Mouse (Mus musculus): ENCODE measurements around the gene Pakap.

The Pakap gene

DNA sequence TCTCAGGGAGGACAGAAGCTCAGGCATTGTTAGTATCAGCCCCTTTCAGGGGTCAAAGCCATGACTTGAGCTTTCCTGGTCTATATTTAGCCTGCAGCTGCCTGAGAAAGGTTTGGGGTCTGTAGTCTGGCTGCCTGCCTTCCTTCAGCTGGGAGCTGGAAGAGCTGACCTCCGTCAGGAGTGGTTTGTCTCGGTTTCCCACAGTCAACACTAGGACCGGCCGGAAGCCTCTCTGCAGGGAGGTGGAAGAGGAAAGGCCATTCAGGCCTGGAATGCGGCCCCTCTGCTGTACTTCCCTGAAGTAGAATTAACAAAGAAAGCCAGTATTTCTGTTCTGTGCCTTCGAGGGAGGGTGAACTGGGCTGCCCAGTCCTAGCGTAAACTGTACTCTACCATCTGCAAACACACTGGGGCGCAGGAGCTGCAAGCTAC, 279.0 kb downstream of the Pakap start:
- peak; percentile 47 for DNase-seq

DNA sequence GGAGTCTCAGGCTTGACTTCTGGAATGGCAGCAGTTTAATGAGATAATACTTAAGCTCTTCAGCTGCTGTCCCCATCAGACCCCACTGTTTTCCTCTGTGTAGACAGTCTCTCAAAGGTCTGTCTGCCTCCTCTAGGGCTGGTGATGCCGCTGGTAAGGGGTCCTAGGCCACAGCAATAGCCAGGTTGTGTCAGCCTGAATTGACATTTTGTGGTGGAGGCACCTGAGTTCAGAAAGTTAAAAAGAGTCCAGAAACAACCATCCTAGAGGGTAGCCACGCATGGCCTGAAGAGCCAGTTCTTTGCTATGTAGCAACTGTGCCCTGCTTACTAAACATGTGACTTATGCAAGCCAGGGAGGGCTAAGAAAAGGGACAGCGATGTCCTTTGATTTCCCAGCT, 279.7 kb downstream of the Pakap start:
- DNase-seq: no peak

DNA sequence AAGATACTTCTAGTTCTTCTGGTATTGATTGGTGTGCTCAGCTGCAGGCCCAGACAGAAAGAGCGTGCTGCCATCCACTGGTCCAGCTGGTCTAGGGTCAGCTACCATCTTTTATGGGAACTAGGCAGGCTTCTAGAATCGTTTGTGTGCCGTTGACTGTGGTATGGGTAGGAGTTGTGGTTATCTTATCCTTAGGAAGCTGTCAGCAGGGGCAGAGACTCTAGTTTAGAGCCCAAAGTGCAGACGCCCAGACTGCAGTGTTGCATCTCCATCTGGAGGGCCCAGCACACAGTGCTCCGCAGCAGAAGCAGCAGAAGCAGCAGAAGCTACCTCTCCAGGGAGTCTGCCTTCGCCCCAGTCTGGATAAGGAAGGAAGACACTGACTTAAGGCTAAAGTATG, 281.5 kb downstream of the Pakap start:
- no peak for DNase-seq

DNA sequence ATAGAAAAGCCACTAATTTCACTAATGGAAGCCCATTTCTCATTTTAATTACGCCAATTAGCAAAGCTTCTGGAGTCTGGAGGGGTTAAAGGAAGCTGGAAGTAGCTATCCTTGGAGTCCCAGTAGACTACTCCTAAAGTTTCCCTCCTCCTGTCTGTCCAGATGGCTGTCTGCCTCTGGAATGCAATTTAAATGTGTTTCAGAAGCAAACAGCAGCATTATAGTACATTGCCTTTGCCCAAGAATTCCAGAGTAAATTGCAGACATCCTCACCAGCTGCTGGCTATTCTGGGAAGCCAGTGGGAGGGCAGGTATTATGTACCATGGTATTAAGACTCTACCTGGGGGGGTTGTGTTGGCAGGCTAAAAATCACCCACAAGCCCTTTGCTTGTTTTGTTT, 283.8 kb downstream of the Pakap start:
- DNase-seq: no peak

DNA sequence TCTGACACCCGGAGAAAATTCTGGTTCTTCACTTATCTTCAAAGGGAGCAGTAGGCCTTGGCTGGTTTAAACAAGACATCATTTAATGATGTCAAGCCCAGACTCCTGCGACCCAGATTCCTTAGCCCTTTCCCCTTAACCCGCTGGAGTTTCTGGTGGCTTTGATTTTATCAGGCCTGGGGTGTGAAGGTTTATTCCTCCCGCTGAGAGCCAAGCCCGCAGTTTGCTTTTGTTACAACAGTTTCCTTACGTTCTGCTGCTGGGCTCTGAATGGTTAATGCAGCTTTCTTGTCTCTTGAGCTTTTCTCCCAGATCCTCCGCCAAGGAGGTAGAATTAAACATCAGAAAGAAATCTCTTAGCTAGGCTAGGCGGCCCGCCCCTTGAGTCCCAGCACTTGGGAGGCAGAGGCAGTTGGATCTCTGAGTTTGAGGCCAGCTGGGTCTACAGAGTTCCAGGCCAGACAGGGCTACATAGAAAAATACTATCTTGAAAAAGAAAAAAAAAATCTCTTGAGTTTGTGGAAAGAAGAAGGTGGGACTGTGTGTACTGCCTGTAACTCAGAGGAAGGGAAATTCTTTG, 284.6 kb downstream of the Pakap start:
- DNase-seq: no peak

DNA sequence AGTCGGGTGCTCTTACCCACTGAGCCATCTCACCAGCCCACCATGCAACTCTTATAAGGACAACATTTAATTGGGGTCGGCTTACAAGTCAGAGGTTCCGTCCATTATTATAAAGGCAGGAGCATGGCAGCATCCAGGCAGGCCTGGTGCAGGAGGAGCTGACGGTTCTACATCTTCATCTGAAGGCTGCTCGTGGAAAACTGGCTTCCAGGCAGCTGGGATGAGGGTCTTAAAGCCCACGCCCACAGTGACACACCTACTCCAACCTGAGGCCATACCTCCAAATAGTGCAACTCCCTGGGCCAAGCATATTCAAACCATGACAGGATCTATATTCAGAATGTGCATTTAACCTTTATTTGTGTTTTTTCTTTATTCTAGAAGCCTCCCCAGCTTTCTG, 286.2 kb downstream of the Pakap start:
- DNase-seq: no peak

DNA sequence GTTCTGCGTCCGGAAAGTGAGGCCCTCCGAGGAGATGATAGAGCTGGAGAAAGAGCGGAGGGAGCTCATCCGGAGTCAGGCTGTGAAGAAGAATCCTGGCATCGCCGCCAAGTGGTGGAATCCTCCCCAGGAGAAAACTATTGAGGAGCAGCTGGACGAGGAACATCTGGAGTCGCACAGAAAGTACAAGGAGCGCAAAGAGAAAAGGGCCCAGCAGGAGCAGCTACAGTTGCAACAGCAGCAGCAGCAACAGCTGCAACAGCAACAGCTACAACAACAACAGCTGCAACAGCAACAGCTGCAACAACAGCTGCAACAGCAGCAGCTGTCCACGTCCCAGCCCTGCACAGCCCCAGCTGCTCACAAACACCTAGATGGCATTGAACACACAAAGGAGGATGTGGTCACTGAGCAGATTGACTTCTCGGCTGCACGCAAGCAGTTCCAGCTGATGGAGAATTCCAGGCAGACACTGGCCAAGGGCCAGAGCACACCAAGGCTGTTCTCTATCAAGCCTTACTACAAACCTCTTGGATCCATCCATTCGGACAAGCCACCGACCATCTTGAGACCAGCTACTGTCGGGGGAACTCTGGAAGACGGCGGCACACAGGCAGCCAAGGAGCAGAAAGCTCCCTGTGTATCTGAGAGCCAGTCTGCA, 287.4 kb downstream of the Pakap start:
- no peak for DNase-seq

DNA sequence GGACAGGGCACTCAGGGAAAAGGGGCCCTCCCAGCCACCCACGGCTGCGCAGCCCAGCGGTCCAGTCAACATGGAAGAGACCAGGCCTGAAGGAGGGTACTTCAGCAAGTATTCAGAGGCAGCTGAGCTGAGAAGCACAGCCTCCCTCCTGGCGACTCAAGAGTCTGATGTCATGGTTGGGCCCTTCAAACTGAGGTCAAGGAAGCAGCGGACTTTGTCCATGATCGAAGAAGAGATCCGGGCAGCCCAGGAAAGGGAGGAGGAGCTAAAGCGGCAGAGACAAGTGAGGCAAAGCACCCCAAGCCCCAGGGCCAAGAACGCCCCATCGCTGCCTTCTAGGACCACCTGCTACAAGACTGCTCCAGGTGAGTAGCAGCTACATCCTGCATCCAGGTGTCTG, 288.7 kb downstream of the Pakap start:
- peak; percentile 36 for DNase-seq

DNA sequence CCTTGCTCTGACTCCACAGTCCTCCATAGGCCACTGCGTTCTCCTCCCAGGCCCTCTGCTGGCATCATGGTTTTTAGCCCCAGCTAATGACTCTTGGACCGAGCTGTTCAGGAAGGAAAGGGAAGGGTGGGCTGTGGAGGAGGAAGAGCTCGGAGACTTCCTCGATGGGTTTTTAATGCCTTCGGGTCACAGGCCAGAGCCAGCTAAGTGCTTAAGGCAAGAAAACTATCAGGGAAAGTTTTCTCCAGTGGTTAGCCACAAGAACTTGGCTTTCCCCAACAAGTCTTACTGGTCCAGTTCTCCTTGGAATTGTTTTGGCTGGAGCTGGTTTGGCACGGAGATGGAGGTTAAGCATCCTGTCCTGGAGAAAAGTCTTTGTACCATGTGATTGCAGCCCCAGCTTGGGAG, 292.2 kb downstream of the Pakap start:
- DNase-seq: peak; percentile 51

DNA sequence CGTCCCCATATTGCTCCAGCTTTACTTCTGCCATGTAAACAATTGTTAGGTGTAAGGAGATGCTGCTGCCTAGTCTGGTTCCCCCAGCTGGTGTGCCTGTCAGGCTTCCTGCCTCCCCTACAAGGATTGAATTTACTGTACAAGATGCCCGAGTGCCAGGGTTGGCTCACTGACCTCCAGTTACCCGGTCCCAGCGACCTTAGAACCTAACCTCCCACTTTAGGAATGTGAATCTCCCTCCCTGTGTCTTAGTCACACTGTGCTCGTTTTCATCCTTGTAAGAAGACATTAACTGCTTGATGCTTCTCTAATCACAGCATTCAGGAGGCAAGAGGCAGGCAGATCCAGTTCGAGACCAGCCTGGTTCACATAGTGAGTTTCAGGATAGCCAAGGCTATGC, 293.2 kb downstream of the Pakap start:
- DNase-seq: peak; percentile 48

DNA sequence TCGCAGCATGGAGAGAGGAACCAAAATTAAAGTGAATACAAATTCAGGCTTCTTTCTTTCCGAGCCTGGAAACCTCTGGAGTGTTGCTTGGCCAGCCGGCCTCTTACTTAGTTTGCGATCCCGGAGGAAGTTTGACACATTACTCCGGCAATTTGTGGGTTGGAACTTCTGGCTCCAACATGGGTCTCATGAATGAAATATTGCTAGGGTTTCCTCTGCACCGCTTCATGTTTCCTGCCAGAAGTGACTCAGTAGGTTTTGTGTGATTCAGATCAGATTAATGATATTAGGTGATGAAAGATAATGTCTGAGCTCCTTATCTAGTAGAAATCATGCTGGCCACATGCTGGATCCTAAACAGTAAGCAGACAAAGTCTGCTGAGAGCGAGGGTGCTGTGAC, 293.9 kb downstream of the Pakap start:
- no peak for DNase-seq

DNA sequence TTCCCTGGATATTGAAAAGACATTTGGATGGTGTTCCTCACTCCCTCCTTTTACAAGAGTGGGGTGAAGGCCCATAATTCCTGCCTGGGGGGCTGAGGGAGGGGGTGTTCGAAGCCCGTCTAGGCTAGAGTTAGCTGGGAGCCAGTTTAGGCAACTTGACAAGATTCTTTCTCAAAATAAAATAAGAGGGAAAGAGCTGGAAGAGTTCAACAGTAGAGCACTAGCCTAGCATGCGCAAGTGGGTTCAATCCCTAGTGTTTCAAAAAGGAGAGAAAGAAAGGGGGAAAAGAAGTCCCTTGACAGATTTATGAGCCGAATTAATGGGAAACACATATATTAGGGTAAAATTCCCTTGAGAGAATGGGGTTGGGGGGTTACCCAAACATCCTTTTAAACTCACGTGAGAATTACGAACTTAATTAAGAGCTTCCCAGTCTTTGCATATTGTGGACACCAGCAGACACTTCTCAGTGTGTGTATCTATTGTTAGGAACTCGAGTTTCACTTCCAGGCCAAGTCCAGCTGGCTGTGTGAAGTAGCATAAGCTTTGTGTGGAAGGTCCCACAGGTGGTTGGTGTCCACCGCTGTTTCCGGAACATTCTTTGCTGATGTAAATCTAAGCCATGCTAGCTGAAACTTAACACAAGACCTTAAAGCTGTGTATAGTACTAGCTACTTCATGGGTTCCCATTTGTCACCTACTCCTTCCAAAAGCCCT, 294.4 kb downstream of the Pakap start:
- no peak for DNase-seq

DNA sequence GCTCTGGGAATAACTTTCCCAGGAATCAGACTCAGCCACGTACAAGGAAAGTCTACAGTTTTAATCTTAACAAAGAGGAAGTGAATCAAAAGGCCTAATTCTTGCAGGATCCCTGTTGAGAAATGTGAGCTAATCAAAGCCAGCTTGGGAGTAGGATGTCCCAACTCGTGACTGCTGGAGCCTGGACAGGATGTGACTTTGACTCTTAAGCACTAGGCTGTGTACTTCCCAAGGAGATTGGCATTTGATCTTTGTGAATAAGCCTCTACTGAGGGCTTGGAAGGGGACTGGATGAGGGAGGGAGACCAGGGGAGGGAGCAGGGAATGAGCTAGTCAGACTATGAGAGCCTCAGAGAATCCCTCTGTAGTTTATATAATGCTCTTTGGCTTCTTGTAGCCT, 298.1 kb downstream of the Pakap start:
- DNase-seq: peak; percentile 50

DNA sequence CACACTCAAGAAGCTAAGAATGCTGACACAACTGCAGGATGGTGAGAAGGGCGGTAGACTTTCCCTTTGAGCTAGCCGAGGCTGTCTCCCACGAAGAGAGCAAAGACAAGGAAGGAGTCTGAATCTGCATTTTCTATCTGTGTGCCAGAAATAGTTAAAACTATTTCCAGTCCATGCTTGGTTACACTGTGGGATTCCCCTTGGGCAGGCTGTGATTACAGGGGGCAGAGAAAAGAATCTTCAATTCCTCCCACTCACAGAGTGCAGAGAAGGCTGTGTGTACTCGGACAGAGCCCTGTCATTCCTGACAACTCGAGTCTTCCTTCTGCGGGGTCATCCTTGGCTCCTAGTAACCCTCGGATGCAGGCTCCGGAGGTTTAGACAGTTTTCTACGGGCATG, 299.0 kb downstream of the Pakap start:
- no peak for DNase-seq

DNA sequence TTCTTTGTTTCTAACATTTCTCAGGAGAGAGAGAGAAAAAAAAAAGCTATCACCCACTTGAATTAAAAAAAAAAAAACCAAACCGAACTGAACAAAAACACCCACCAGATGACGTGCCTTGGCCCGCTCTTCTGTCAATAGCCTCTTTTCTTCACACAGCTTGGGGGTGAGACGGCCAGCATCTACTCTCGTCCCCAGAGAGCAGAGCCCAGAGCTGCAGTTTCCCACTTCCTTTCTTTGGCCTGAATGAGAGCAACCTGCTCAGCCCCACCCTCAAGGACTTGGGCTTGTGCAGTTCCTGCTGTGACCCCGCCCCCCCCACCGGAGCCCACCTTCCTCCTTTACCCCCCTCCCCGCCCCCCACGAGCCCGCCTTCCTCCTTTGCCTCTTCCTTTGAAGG, 299.5 kb downstream of the Pakap start:
- no peak for DNase-seq

DNA sequence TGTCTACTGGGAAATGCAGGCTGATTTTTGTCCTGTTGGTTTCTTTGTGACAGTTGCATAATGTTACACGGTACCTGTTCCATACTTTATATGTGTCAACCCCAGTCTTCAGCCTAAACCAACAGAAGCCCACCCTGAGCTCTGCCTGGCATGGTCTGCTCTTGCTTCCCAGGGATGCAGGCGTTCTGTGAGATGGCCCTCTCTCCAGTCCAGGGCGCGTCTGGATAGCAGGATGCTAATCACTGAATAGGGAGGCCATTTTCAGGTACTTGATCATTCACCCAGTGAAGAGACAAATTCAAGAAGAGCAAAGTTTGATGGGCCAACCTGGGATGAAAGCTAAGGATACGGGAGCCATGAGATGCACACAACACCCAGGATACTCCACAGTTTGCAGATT, 311.2 kb downstream of the Pakap start:
- DNase-seq: no peak

DNA sequence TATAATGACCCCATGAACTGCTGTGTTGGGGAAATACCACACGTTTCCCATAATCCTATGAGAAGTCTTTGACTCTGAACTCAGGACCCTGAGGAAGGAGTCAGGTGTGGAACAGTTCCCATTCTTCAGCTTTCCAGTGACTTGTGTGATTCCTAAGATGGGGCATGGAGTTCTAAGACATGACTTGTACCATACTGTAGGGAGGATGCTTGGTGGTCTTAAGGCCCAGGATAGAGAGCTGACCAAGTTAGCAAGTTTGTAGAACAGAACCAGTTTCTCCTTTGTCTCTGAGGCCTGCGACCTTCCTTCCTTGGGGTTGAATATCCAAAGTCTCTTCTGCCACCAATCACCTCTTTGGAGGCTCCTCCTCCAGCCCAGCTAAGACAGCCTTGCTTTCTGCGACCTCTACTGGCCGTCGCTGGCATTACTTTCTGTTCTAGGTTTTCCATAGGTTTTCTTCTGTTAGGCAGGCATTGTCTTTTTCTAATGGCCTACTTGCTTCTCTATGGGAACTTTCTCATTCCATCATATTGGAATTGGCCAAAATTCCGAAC, 311.9 kb downstream of the Pakap start:
- DNase-seq: peak; percentile 85

DNA sequence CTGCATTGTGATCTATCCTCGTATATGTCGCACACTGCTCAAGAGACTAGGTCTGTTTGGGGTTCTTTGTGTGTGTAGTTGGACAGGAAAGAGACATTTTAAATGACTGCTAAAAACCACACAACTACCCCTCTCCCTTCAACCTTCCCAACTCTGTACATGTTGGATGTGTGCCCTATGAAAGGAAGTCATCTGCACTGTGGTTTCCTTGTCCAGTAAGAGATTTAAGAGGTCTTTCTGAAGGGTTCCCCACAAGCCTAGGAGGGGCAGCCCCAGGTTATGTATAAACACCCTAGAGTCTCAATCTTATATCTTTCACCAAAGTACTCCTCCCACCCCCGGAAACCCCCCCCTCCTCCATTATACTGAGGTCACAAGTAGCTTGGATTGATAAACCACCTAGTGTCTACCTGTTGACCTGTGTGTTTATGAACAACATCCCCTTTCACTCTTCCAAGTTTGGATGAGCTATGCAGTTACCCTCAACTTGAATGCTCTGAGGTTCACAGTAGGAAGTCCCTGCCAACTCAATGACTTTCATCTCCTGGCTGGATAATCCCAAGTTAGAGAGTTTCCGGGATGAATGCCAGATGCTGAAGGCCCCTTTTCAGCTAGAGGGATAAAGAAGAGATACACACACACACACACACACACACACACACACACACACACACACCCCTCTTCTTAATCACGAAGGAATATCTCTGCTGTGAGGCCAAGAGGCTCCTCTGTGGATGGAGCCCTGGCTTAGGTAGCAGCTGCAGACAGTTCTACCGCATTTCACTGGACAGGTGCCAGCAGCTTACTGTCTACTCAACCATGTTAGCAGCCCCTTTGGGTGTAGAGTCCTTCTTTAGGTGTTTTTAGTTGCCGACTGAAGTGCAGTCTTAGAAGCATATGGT, 315.8 kb downstream of the Pakap start:
- peak; percentile 47 for DNase-seq

DNA sequence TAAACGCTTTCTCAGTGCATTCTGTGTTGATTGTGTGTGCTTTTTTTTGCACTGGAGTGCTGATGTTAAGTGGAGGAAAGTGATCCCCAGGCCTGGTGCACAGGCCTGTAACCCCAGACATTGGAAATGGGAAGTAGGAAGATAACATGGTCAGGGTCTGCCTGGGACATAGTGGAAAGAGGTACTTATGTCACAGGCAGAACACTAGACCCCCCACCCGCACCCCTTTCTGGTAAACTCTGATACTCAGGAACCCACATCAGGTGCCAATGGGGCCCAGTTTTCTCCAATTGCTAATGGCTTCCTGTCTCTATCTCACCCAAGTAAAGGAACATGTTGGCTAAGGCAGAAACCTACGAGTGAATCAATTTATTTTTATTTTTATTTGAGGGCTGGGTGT, 316.5 kb downstream of the Pakap start:
- no peak for DNase-seq

DNA sequence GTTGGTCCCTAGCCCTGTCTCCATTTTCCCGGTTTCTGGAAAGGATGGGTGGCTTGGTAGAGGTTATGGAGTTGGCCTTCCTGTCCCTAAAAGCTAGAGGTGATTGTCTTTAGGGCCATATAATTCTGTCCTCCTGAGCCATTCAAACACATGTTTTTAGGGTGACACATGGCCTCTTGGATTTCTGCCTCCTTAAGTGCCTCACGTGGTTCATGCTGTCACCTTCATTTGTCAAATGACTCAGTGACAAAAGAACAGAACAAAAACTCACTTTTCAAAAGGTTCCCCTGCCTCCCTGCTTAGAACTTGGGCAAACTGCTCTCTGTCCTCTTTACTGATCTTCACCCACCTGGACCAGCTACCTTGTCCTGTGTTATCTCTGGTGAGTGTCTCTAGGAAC, 317.2 kb downstream of the Pakap start:
- DNase-seq: no peak

DNA sequence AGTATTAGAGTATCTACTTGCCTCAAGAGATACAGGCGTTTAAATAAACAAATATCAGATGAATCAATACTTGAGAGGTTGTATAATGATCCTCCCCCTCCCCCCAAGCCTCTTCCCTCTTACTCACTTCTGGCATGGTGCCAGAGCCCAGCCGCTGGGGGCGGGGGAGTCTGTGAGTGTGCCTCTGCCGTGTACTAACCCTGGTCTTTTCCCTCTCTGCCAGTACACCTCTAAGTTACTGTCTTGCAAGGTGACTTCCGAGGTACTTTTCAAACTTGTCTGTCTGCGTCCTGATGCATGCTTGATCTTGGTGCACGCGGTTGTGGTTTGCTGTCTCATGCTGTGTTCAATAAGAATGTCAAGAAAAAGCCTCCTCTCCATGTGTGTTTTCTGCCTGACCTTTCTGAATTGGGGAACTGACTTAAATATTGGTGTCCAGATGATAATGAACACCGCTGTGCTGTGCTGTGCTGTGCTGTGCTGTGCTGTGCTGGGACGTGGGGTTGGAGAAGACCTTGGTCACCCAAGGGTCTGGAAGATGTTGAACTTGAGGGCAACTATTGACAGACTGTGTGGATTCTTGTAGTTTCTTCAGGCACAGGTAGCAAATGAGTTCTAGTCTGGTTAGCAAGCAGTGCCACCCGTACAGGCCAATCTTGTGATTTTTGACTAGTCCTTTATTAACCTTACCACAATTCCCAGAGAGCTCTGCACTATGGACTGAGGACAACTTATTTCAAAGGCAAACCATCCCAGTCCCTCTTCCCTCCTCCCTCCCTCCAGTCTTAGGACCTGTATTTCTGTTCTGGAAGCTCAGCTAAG, 318.3 kb downstream of the Pakap start:
- DNase-seq: peak; percentile 53

DNA sequence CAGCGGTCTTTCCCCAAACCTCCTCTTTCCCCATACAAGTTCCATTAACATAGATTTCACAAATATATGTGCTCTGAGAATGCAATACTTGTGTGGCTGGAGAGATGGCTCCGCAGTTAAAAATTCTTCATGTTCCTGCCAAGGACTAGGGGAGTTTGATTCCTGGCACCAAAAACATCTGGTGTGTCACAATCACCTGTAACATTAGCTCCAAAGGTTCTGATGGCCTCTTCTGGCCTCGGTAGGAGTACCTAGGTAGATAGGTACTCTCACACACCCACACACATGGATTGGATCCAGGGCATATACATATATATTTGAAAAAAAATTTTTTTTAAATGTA, 318.9 kb downstream of the Pakap start:
- DNase-seq: no peak

Data from kidney, adult 18-20 months (tissue).